Mouse (Mus musculus) activated CD4-positive, CD25-positive, alpha-beta regulatory T cell, adult 9 weeks (primary cell): ENCODE data around the gene Ube4a. TPM values are rescaled to one million over a fixed set of nuclear protein-coding genes. Genes with fewer than 3 reads are reported as not detected.

ENCODE experiments used
- polyA plus RNA-seq: library from polyadenylated mRNA; unstranded; fragments of 100-300 nt; shearing (Covaris generic); gene quantifications from one replicate; pipeline ENCODE4 v1.2.1, GENCODE M21; 2017

The Ube4a gene
- polyA plus RNA-seq: 62.5 TPM

GRCm38 (mm10) chr9:44965126-44965832 is at the start of gene Ube4a:
Gene Ube4a (minus strand): TSS chr9:44965600.

GRCm38 (mm10) chr9:45009180-45010078 is 44.0 kb upstream of the Ube4a start, which contains the start of gene Cd3e:
Gene Cd3e (minus strand): TSS chr9:45009627.

GRCm38 (mm10) chr9:44981676-44982075 is 16.3 kb upstream of the Ube4a start, which contains the start of gene Cd3d:
Gene Cd3d (plus strand): TSS chr9:44981786.

GRCm38 (mm10) chr9:44980242-44980641 is 14.8 kb upstream of the Ube4a start, which contains the start of gene Cd3g:
Gene Cd3g (minus strand): TSS chr9:44980431.

GRCm38 (mm10) chr9:44920374-44921122 is 44.9 kb downstream of the Ube4a start, which contains the start of gene Atp5l:
Gene Atp5l (minus strand): TSS chr9:44920742.

GRCm38 (mm10) chr9:44881221-44881871 is 84.1 kb downstream of the Ube4a start, which contains the start of gene Kmt2a:
Gene Kmt2a (minus strand): TSS chr9:44881296.

Other genes starting within 250 kb of the Ube4a start
- 0.49 TPM for gene Phldb1, start 230.4 kb downstream of the Ube4a start, polyA plus RNA-seq
- 137 TPM for gene Arcn1, start 197.8 kb downstream of the Ube4a start, polyA plus RNA-seq
- 45.7 TPM for gene Ift46, start 197.7 kb downstream of the Ube4a start, polyA plus RNA-seq
- gene Tmem25, start 166.3 kb downstream of the Ube4a start, polyA plus RNA-seq: 0.26 TPM
- gene Ttc36, start 162.5 kb downstream of the Ube4a start, polyA plus RNA-seq: not detected
- 30.4 TPM for gene Kmt2a, start 84.3 kb downstream of the Ube4a start, polyA plus RNA-seq
- gene Atp5l, start 44.9 kb downstream of the Ube4a start, polyA plus RNA-seq: 370 TPM
- gene Cd3g, start 14.8 kb upstream of the Ube4a start, polyA plus RNA-seq: 1,490 TPM
- gene Cd3d, start 16.2 kb upstream of the Ube4a start, polyA plus RNA-seq: 1,073 TPM
- 1,566 TPM for gene Cd3e, start 44.0 kb upstream of the Ube4a start, polyA plus RNA-seq
- not detected for gene Mpzl2, start 74.2 kb upstream of the Ube4a start, polyA plus RNA-seq
- gene Mpzl3, start 89.6 kb upstream of the Ube4a start, polyA plus RNA-seq: 17.4 TPM
- gene Jaml, start 113.6 kb upstream of the Ube4a start, polyA plus RNA-seq: 10.6 TPM
- 0.07 TPM for gene Scn2b, start 152.2 kb upstream of the Ube4a start, polyA plus RNA-seq
- 0.05 TPM for gene Scn4b, start 172.8 kb upstream of the Ube4a start, polyA plus RNA-seq
- 1.2 TPM for gene BC049352, start 216.4 kb upstream of the Ube4a start, polyA plus RNA-seq
- gene Tmprss4, start 238.5 kb upstream of the Ube4a start, polyA plus RNA-seq: not detected